Mouse (Mus musculus) bone marrow macrophage, adult 2 months (primary cell): Measurements from ENCODE around the gene Olfr329-ps. TPM values are rescaled to one million over a fixed set of nuclear protein-coding genes. Genes with fewer than 3 reads are reported as not detected.

Source experiments
- H3K27ac ChIP-seq: 2 replicates; pipeline ENCODE4 v1.5.1; 2012; ENCODE audit warnings: low read depth, low read length; ENCODE audit not compliant: insufficient read depth
- H3K4me1 ChIP-seq: 2 replicates; pipeline ENCODE4 v1.6.1; 2012; ENCODE audit warnings: low read length; ENCODE audit not compliant: control insufficient read depth, insufficient read depth
- H3K4me3 ChIP-seq: 2 replicates; pipeline ENCODE4 v1.5.1; 2012; ENCODE audit warnings: mild to moderate bottlenecking, low read length, moderate library complexity; ENCODE audit not compliant: insufficient read depth
- CTCF ChIP-seq: IDR thresholded peaks from 2 replicates; pipeline ENCODE4 v1.5.1; 2012; ENCODE audit warnings: low read depth, mild to moderate bottlenecking, low read length, moderate library complexity
- POLR2A ChIP-seq: IDR thresholded peaks from 2 replicates; pipeline ENCODE4 v1.6.1; 2012; ENCODE audit warnings: mild to moderate bottlenecking, low read depth, low read length, borderline replicate concordance
- polyA plus RNA-seq: library from polyadenylated mRNA; stranded (reverse); fragments of >200 nt; gene quantifications from 2 replicates; pipeline ENCODE4 v1.2.4, GENCODE M21; 2012; ENCODE audit not compliant: missing spikeins, insufficient read depth, insufficient read length

Gene Olfr329-ps
- polyA plus RNA-seq, 1 experiment, result not detected

DNA sequence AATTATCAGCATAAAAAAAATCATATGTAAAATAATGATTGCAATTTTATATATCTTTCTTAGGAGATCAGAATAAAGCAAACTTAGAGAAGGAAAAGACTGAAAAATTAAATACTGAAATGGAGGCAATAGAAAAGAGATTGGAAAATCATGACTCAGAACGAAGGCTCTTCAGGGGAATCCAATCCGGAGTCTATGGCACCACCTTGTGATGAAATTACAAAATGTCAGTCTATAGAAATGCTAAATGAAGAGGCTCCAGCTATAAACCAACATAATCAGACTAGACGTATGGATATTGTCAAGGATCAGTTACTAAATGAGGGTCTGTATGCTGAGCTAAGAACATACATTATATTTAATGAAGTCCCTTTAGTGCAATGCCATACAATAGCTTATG is 46.9 kb downstream of the Olfr329-ps start:
- no peak for TF ChIP-seq POLR2A
- no peak for TF ChIP-seq CTCF
- Histone ChIP-seq H3K4me1 (no peaks in the 10 kb centered on the region), H3K4me3 (no peak overlapping the region), H3K27ac (no peak overlapping the region)

DNA sequence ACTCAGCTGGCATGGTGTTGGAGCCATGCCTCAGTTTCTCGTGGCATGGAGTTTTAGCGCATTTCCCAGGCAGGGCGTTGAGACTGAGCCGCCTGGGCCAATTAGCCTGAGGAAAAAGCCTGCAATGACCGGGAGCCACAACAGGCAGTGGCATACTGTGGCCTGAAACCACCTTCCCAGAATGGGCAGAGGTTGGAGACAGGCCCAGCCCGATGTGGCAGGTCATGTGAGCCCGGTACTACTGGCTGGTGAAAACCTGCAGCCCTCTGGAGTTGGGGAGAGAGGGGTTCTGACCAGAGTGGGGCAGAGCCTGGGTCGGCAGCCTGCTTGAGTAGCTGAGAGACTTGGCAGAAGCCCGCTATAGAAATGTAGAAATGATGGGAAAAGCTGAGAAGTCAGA is 47.5 kb downstream of the Olfr329-ps start:
- TF ChIP-seq CTCF (no peak), POLR2A (no peak)
- no peak overlapping the region for H3K27ac ChIP-seq
- no peaks in the 10 kb centered on the region for H3K4me1 ChIP-seq
- H3K4me3 ChIP-seq, result no peak overlapping the region

DNA sequence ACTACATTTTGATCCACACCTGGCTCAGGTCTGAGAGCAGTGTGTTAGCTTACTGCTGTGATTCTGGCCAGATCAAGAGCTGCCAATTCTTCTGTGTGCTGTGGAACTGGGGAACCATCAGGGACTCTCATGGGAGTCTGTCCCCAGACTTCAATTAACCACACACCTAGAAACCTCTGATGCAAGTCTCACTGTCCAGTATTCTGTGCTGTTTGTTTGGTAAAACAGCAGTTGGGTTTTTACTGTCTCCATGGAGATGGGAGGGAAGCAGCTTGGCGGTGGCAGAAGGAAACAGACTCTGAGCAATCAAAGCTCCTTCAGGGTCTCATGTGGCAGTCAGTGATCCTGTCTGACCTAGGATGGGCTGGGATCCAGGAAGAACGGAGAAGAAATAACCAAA is 53.8 kb downstream of the Olfr329-ps start, which contains the start of gene Olfr332:
Olfr332 (minus strand) TSS at position 101 of the 400 bp plus-strand sequence.
- no peak within 1 kb of the TSS for H3K4me3 ChIP-seq
- TF ChIP-seq POLR2A (no peak), CTCF (no peak)
- H3K27ac ChIP-seq, result no peak within 1 kb of the TSS
- H3K4me1 ChIP-seq, result no peaks in the 10 kb centered on the region

Other genes with a start within 250 kb of the Olfr329-ps start
- 12.1 and 13.5 TPM in 2 replicates for gene Zfp692, start 239.4 kb downstream of the Olfr329-ps start, polyA plus RNA-seq
- 14.2 TPM in 2 replicates for gene Zfp672, start 216.1 kb downstream of the Olfr329-ps start, polyA plus RNA-seq
- gene Sh3bp5l, start 215.7 kb downstream of the Olfr329-ps start, polyA plus RNA-seq, result 17.3 and 19.2 TPM in 2 replicates
- not detected in 2 replicates for gene Lypd8, start 167.4 kb downstream of the Olfr329-ps start, polyA plus RNA-seq
- not detected in 2 replicates for gene 1810065E05Rik, start 125.3 kb downstream of the Olfr329-ps start, polyA plus RNA-seq
- gene Gm12253, start 113.9 kb downstream of the Olfr329-ps start, polyA plus RNA-seq, result not detected in 2 replicates
- gene Lypd9, start 93.5 kb downstream of the Olfr329-ps start, polyA plus RNA-seq, result not detected in 2 replicates
- gene Olfr30, start 84.2 kb downstream of the Olfr329-ps start, polyA plus RNA-seq, result not detected in 2 replicates
- gene Olfr332, start 53.9 kb downstream of the Olfr329-ps start, polyA plus RNA-seq, result not detected in 2 replicates
- gene Olfr331, start 43.9 kb downstream of the Olfr329-ps start, polyA plus RNA-seq, result not detected in 2 replicates
- not detected in 2 replicates for gene Olfr330, start 11.6 kb downstream of the Olfr329-ps start, polyA plus RNA-seq
- gene Olfr328, start 9.2 kb upstream of the Olfr329-ps start, polyA plus RNA-seq, result not detected in 2 replicates
- gene Olfr224, start 24.1 kb upstream of the Olfr329-ps start, polyA plus RNA-seq, result not detected in 2 replicates
- gene Olfr325, start 31.3 kb upstream of the Olfr329-ps start, polyA plus RNA-seq, result not detected in 2 replicates
- gene Olfr324, start 48.7 kb upstream of the Olfr329-ps start, polyA plus RNA-seq, result not detected in 2 replicates
- gene 2210407C18Rik, start 69.7 kb upstream of the Olfr329-ps start, polyA plus RNA-seq, result not detected in 2 replicates
- gene Olfr323, start 84.1 kb upstream of the Olfr329-ps start, polyA plus RNA-seq, result not detected in 2 replicates
- gene Trim58, start 94.0 kb upstream of the Olfr329-ps start, polyA plus RNA-seq, result not detected in 2 replicates
- gene Olfr322, start 112.4 kb upstream of the Olfr329-ps start, polyA plus RNA-seq, result not detected in 2 replicates
- gene Olfr320, start 134.7 kb upstream of the Olfr329-ps start, polyA plus RNA-seq, result not detected in 2 replicates
- not detected in 2 replicates for gene Olfr319, start 152.7 kb upstream of the Olfr329-ps start, polyA plus RNA-seq
- gene Olfr318, start 177.6 kb upstream of the Olfr329-ps start, polyA plus RNA-seq, result not detected in 2 replicates
- gene Olfr317, start 192.8 kb upstream of the Olfr329-ps start, polyA plus RNA-seq, result not detected in 2 replicates
- not detected in 2 replicates for gene Olfr316, start 206.3 kb upstream of the Olfr329-ps start, polyA plus RNA-seq
- not detected in 2 replicates for gene Olfr315, start 226.8 kb upstream of the Olfr329-ps start, polyA plus RNA-seq
- gene Olfr314, start 236.5 kb upstream of the Olfr329-ps start, polyA plus RNA-seq, result not detected in 2 replicates